Mouse (Mus musculus) heart, adult 2 months (tissue): Measurements from ENCODE around the gene Rps6ka5.

Experiments
- CTCF ChIP-seq: fragments of 200-600 bp; IDR thresholded peaks from 2 replicates; pipeline ENCODE4 v1.8.1; 2022; ENCODE audit warnings: antibody characterized with exemption, mild to moderate bottlenecking, moderate library complexity
- EP300 ChIP-seq: fragments of 200-500 bp; IDR thresholded peaks from 2 replicates; pipeline ENCODE4 v1.6.1; 2011; ENCODE audit warnings: low read depth, low read length, control low read depth; ENCODE audit not compliant: insufficient read depth

- no peak for TF ChIP-seq CTCF
- no peak for TF ChIP-seq EP300
Observed at GRCm38 (mm10) chr12:100698019-100698418, 28.8 kb downstream of the Rps6ka5 start.
